Mouse (Mus musculus): ENCODE data around the gene Rdh5. TPM values are rescaled to one million over a fixed set of nuclear protein-coding genes. Genes with fewer than 3 reads are reported as not detected.

Rdh5 gene
- total RNA-seq, 2 experiments from 2014 or later: 1.1 to 12.8 TPM

GRCm38 (mm10) chr10:128888941-128889827 lies 33.5 kb downstream of the Rdh5 start:
- no peak for ATAC-seq (replicated peaks; ENCODE audit: low FRiP score, low TSS enrichment, poor library complexity, severe bottlenecking)

- no peak for ATAC-seq (replicated peaks; ENCODE audit: low FRiP score, low TSS enrichment, poor library complexity, severe bottlenecking)
These were observed 40.6 kb downstream of the Rdh5 start for GRCm38 (mm10) chr10:128882067-128882466.

- ATAC-seq (replicated peaks; ENCODE audit: low FRiP score, low TSS enrichment, poor library complexity, severe bottlenecking): no peak
These were observed 43.9 kb downstream of the Rdh5 start for GRCm38 (mm10) chr10:128878811-128879210.

GRCm38 (mm10) chr10:128878291-128878690 lies 44.4 kb downstream of the Rdh5 start:
- ATAC-seq (replicated peaks; ENCODE audit: low FRiP score, low TSS enrichment, poor library complexity, severe bottlenecking): no peak

- ATAC-seq (replicated peaks; ENCODE audit: low FRiP score, low TSS enrichment, poor library complexity, severe bottlenecking): no peak
These were observed 52.3 kb downstream of the Rdh5 start for GRCm38 (mm10) chr10:128870341-128870740.

GRCm38 (mm10) chr10:128866518-128866917 lies 56.2 kb downstream of the Rdh5 start:
- no peak for ATAC-seq (replicated peaks; ENCODE audit: low FRiP score, low TSS enrichment, poor library complexity, severe bottlenecking)

- peak; percentile 73; the same call in 1 of the 2 replicates for ATAC-seq (replicated peaks; ENCODE audit: low FRiP score, low TSS enrichment, poor library complexity, severe bottlenecking)
These were observed 56.6 kb downstream of the Rdh5 start for GRCm38 (mm10) chr10:128866042-128866441.

Other genes with a start within 250 kb of the Rdh5 start
- 7.0 and 7.8 TPM in 2 replicates for gene Suox, start 248.8 kb downstream of the Rdh5 start, total RNA-seq (2014; fragmentation: Nextera tagmentation)
- 4.6 and 5.1 TPM in 2 replicates for gene Suox, start 248.8 kb downstream of the Rdh5 start, total RNA-seq (2017)
- 16.2 and 22.1 TPM in 2 replicates for gene Rab5b, start 226.6 kb downstream of the Rdh5 start, total RNA-seq (2014; fragmentation: Nextera tagmentation)
- 16.6 and 19.1 TPM in 2 replicates for gene Rab5b, start 226.6 kb downstream of the Rdh5 start, total RNA-seq (2017)
- not detected in 2 replicates for gene Pmel, start 218.7 kb downstream of the Rdh5 start, total RNA-seq (2014; fragmentation: Nextera tagmentation)
- not detected in 2 replicates for gene Pmel, start 218.7 kb downstream of the Rdh5 start, total RNA-seq (2017)
- gene Cdk2, start 217.9 kb downstream of the Rdh5 start, total RNA-seq (2014; fragmentation: Nextera tagmentation): 68.6 and 94.9 TPM in 2 replicates
- gene Cdk2, start 217.9 kb downstream of the Rdh5 start, total RNA-seq (2017): 46.7 and 66.1 TPM in 2 replicates
- 10.6 and 11.4 TPM in 2 replicates for gene Dgka, start 178.0 kb downstream of the Rdh5 start, total RNA-seq (2014; fragmentation: Nextera tagmentation)
- gene Dgka, start 178.0 kb downstream of the Rdh5 start, total RNA-seq (2017): 1.0 and 6.1 TPM in 2 replicates
- 26.6 and 38.0 TPM in 2 replicates for gene Pym1, start 175.0 kb downstream of the Rdh5 start, total RNA-seq (2014; fragmentation: Nextera tagmentation)
- 27.0 and 58.4 TPM in 2 replicates for gene Pym1, start 175.0 kb downstream of the Rdh5 start, total RNA-seq (2017)
- gene Mmp19, start 132.0 kb downstream of the Rdh5 start, total RNA-seq (2014; fragmentation: Nextera tagmentation): not detected in 2 replicates
- gene Mmp19, start 132.0 kb downstream of the Rdh5 start, total RNA-seq (2017): 0.05 and 0.23 TPM in 2 replicates
- 18.6 and 21.5 TPM in 2 replicates for gene Dnajc14, start 118.8 kb downstream of the Rdh5 start, total RNA-seq (2014; fragmentation: Nextera tagmentation)
- gene Dnajc14, start 118.8 kb downstream of the Rdh5 start, total RNA-seq (2017): 20.8 and 30.7 TPM in 2 replicates
- gene Tmem198b, start 118.5 kb downstream of the Rdh5 start, total RNA-seq (2014; fragmentation: Nextera tagmentation): 4.6 and 6.9 TPM in 2 replicates
- 1.5 and 2.8 TPM in 2 replicates for gene Tmem198b, start 118.5 kb downstream of the Rdh5 start, total RNA-seq (2017)
- 166 and 201 TPM in 2 replicates for gene Sarnp, start 105.6 kb downstream of the Rdh5 start, total RNA-seq (2014; fragmentation: Nextera tagmentation)
- gene Sarnp, start 105.6 kb downstream of the Rdh5 start, total RNA-seq (2017): 364 and 369 TPM in 2 replicates
- 70.3 and 79.9 TPM in 2 replicates for gene Ormdl2, start 101.2 kb downstream of the Rdh5 start, total RNA-seq (2014; fragmentation: Nextera tagmentation)
- gene Ormdl2, start 101.2 kb downstream of the Rdh5 start, total RNA-seq (2017): 99.3 and 115 TPM in 2 replicates
- gene Gdf11, start 31.2 kb downstream of the Rdh5 start, total RNA-seq (2014; fragmentation: Nextera tagmentation): 0.35 TPM in 1 of 2 replicates, not detected in the other
- gene Gdf11, start 31.2 kb downstream of the Rdh5 start, total RNA-seq (2017): 0.69 TPM in 1 of 2 replicates, not detected in the other
- 6.8 and 19.4 TPM in 2 replicates for gene Cd63, start 21.9 kb downstream of the Rdh5 start, total RNA-seq (2014; fragmentation: Nextera tagmentation)
- 15.5 and 18.0 TPM in 2 replicates for gene Cd63, start 21.9 kb downstream of the Rdh5 start, total RNA-seq (2017)
- gene Bloc1s1, start 1.1 kb upstream of the Rdh5 start, total RNA-seq (2014; fragmentation: Nextera tagmentation): 45.7 and 94.6 TPM in 2 replicates
- gene Bloc1s1, start 1.1 kb upstream of the Rdh5 start, total RNA-seq (2017): 73.8 and 82.2 TPM in 2 replicates
- not detected in 2 replicates for gene Itga7, start 10.9 kb upstream of the Rdh5 start, total RNA-seq (2014; fragmentation: Nextera tagmentation)
- gene Itga7, start 10.9 kb upstream of the Rdh5 start, total RNA-seq (2017): 0.04 and 0.19 TPM in 2 replicates
- gene Mettl7b, start 38.1 kb upstream of the Rdh5 start, total RNA-seq (2014; fragmentation: Nextera tagmentation): not detected in 2 replicates
- gene Mettl7b, start 38.1 kb upstream of the Rdh5 start, total RNA-seq (2017): not detected in 2 replicates
- gene Olfr9, start 66.5 kb upstream of the Rdh5 start, total RNA-seq (2014; fragmentation: Nextera tagmentation): not detected in 2 replicates
- gene Olfr9, start 66.5 kb upstream of the Rdh5 start, total RNA-seq (2017): not detected in 2 replicates
- gene Olfr763, start 87.9 kb upstream of the Rdh5 start, total RNA-seq (2014; fragmentation: Nextera tagmentation): not detected in 2 replicates
- not detected in 2 replicates for gene Olfr763, start 87.9 kb upstream of the Rdh5 start, total RNA-seq (2017)
- gene Olfr764-ps1, start 117.0 kb upstream of the Rdh5 start, total RNA-seq (2014; fragmentation: Nextera tagmentation): not detected in 2 replicates
- gene Olfr764-ps1, start 117.0 kb upstream of the Rdh5 start, total RNA-seq (2017): not detected in 2 replicates
- gene Olfr765, start 127.1 kb upstream of the Rdh5 start, total RNA-seq (2014; fragmentation: Nextera tagmentation): not detected in 2 replicates
- gene Olfr765, start 127.1 kb upstream of the Rdh5 start, total RNA-seq (2017): not detected in 2 replicates
- gene Olfr766-ps1, start 146.1 kb upstream of the Rdh5 start, total RNA-seq (2014; fragmentation: Nextera tagmentation): not detected in 2 replicates
- not detected in 2 replicates for gene Olfr766-ps1, start 146.1 kb upstream of the Rdh5 start, total RNA-seq (2017)
- not detected in 2 replicates for gene Olfr767, start 160.0 kb upstream of the Rdh5 start, total RNA-seq (2014; fragmentation: Nextera tagmentation)
- gene Olfr767, start 160.0 kb upstream of the Rdh5 start, total RNA-seq (2017): not detected in 2 replicates
- not detected in 2 replicates for gene Olfr768, start 176.5 kb upstream of the Rdh5 start, total RNA-seq (2014; fragmentation: Nextera tagmentation)
- gene Olfr768, start 176.5 kb upstream of the Rdh5 start, total RNA-seq (2017): not detected in 2 replicates
- not detected in 2 replicates for gene Olfr769, start 195.0 kb upstream of the Rdh5 start, total RNA-seq (2014; fragmentation: Nextera tagmentation)
- not detected in 2 replicates for gene Olfr769, start 195.0 kb upstream of the Rdh5 start, total RNA-seq (2017)
- gene Olfr770, start 216.1 kb upstream of the Rdh5 start, total RNA-seq (2014; fragmentation: Nextera tagmentation): not detected in 2 replicates
- not detected in 2 replicates for gene Olfr770, start 216.1 kb upstream of the Rdh5 start, total RNA-seq (2017)
- not detected in 2 replicates for gene Olfr771, start 241.9 kb upstream of the Rdh5 start, total RNA-seq (2014; fragmentation: Nextera tagmentation)
- not detected in 2 replicates for gene Olfr771, start 241.9 kb upstream of the Rdh5 start, total RNA-seq (2017)